Mouse (Mus musculus): ENCODE measurements around the gene Galnt13. TPM values are rescaled to one million over a fixed set of nuclear protein-coding genes. Genes with fewer than 3 reads are reported as not detected.

Galnt13 gene
- 0.28 and 0.68 TPM in 2 replicates for polyA plus RNA-seq (2015; fragmentation: Nextera tagmentation; extraction: Ambion mirVana)

- H3K9ac ChIP-seq = no peak within 1 kb of the TSS
- WGBS = under 1% methylated on average over 64 of the region's 81 CpGs
- no peaks in the 10 kb centered on the region for H3K9me3 ChIP-seq
- peak within 1 kb of the TSS; percentile 85 for H3K4me2 ChIP-seq (replicated peaks)
- peaks cover 31% of the 10 kb centered on the region for H3K27me3 ChIP-seq (replicated peaks)
- no peaks in the 10 kb centered on the region for H3K36me3 ChIP-seq
- 0 out of 2 replicates have a peak, but pooled peaks cover 8% of the 10 kb centered on the region for H3K4me1 ChIP-seq (replicated peaks)
- no peak within 1 kb of the TSS for H3K27ac ChIP-seq
- ATAC-seq = peak; percentile 87
- H3K4me3 ChIP-seq (replicated peaks) = peak within 1 kb of the TSS; percentile 43
These were observed at the start of gene Galnt13 for GRCm38 (mm10) chr2:54435937-54436735. TSS of gene Galnt13 (plus strand) at chr2:54436317.

DNA sequence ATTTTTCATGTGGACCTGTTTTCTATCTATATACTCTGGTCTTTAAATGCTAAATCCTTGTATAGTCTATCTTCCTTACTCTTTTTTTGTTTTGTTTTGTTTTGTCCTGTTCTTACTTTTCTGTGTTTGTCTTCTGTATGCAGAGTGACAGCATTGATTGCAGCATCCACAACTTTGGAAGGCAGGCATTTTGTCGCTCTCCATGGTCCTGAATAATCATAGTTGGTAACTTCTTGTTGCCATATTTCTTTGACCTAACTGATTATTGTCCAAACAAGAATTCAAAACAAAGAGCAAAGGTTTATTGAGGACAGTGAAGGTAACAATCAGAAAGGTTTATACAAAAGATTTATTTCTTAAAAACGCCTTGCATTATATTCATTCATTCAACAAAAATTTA, 5.1 kb upstream of the Galnt13 start:
- H3K9ac ChIP-seq = no peak overlapping the region
- H3K4me3 ChIP-seq (replicated peaks) = no peak overlapping the region
- peaks cover 8% of the 10 kb centered on the region for H3K27me3 ChIP-seq (replicated peaks)
- 0 out of 2 replicates have a peak, but pooled peaks cover under 1% of the 10 kb centered on the region for H3K4me1 ChIP-seq (replicated peaks)
- no peak overlapping the region for H3K4me2 ChIP-seq (replicated peaks)
- H3K27ac ChIP-seq = no peak overlapping the region
- H3K9me3 ChIP-seq = no peaks in the 10 kb centered on the region
- WGBS = 41% methylated on average over 2 of the region's 2 CpGs
- ATAC-seq = no peak
- H3K36me3 ChIP-seq = no peaks in the 10 kb centered on the region

DNA sequence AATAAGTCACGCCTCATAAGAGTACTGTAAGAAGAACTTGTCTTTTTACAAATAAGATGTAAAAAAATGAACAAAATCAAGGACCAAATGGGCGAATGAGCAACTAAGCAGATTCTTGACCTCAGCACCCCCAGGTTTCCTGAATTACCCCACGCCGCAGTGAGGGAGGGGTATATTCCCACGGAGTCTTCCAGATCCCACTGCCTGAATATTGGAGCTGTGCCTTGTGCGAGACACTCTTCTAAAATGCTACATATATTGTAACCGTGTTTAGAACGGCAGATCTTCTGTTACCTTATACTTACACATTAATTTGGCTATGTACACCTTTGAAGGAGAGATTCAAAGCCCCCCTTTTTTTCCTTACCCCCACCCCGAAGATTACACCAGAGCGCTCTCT, 737 bp upstream of the Galnt13 start:
- 48% methylated on average over 10 of the region's 10 CpGs for WGBS
- H3K36me3 ChIP-seq = no peaks in the 10 kb centered on the region
- peak overlapping the region; percentile 85; the same call in 1 of the 2 replicates for H3K4me2 ChIP-seq (replicated peaks)
- no peak overlapping the region for H3K27ac ChIP-seq
- no peaks in the 10 kb centered on the region for H3K9me3 ChIP-seq
- ATAC-seq = no peak
- H3K4me3 ChIP-seq (replicated peaks) = no peak overlapping the region
- peaks cover 31% of the 10 kb centered on the region for H3K27me3 ChIP-seq (replicated peaks)
- H3K9ac ChIP-seq = no peak overlapping the region
- 0 out of 2 replicates have a peak, but pooled peaks cover 8% of the 10 kb centered on the region for H3K4me1 ChIP-seq (replicated peaks)

- ATAC-seq = peak; percentile 28
- Histone ChIP-seq H3K27me3 (replicated peaks) (peaks cover 31% of the 10 kb centered on the region), H3K4me1 (replicated peaks) (0 out of 2 replicates have a peak, but pooled peaks cover 8% of the 10 kb centered on the region), H3K4me3 (replicated peaks) (peak overlapping the region; percentile 43), H3K4me2 (replicated peaks) (peak overlapping the region; percentile 85), H3K9ac (no peak overlapping the region), H3K36me3 (no peaks in the 10 kb centered on the region), H3K27ac (no peak overlapping the region), H3K9me3 (no peaks in the 10 kb centered on the region)
- under 1% methylated on average over 32 of the region's 42 CpGs for WGBS
These were observed 801 bp downstream of the Galnt13 start for GRCm38 (mm10) chr2:54436736-54437500.

GRCm38 (mm10) chr2:54437501-54437830, 1.3 kb downstream of the Galnt13 start:
- WGBS = 8% methylated on average over 9 of the region's 9 CpGs
- Histone ChIP-seq H3K4me1 (replicated peaks) (0 out of 2 replicates have a peak, but pooled peaks cover 8% of the 10 kb centered on the region), H3K4me3 (replicated peaks) (peak overlapping the region; percentile 43; the same call in 1 of the 2 replicates), H3K27me3 (replicated peaks) (peaks cover 31% of the 10 kb centered on the region), H3K4me2 (replicated peaks) (peak overlapping the region; percentile 85), H3K9ac (no peak overlapping the region), H3K27ac (no peak overlapping the region), H3K9me3 (no peaks in the 10 kb centered on the region), H3K36me3 (no peaks in the 10 kb centered on the region)
- no peak for ATAC-seq

DNA sequence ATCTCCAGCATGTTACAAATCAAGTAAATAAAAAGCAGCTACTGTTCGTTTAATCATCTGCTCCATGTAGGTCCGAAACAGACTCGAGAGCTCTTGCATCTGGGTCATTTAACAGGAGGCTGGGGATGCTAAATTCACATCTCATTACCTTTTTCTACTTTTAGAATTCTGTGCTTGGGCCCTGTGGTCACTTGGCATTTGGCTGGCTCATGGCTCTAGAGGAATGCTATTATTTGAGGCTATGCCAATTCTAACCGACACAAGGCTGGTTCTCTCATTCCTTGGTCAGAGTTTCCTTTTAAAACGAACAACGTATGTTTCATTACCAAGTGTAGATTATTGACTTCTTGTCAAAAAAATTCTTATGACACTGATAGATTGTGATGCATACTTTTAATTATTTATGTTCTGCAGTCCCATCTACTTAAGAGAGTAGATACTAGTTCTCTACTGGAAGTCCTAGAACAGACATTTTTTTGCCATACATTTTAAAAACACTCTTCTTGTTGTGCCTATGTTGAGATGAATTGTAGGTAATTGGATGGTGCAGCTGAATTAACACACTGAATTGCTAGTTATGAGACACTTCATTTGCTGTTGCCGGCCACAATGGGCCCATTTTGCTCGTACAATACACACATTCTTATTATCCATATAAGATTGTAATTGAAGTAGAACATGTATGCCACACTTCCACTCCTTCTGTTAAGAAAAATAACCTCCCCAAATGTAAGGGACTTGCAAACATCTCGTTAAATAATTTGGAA, 6.8 kb downstream of the Galnt13 start:
- H3K4me1 ChIP-seq (replicated peaks) = no peaks in the 10 kb centered on the region
- H3K27me3 ChIP-seq (replicated peaks) = peaks cover 4% of the 10 kb centered on the region
- no peak overlapping the region for H3K27ac ChIP-seq
- ATAC-seq = no peak
- WGBS = 79% methylated on average over 9 of the region's 9 CpGs
- H3K4me2 ChIP-seq (replicated peaks) = no peak overlapping the region
- no peaks in the 10 kb centered on the region for H3K9me3 ChIP-seq
- no peaks in the 10 kb centered on the region for H3K36me3 ChIP-seq
- no peak overlapping the region for H3K9ac ChIP-seq
- H3K4me3 ChIP-seq (replicated peaks) = no peak overlapping the region

DNA sequence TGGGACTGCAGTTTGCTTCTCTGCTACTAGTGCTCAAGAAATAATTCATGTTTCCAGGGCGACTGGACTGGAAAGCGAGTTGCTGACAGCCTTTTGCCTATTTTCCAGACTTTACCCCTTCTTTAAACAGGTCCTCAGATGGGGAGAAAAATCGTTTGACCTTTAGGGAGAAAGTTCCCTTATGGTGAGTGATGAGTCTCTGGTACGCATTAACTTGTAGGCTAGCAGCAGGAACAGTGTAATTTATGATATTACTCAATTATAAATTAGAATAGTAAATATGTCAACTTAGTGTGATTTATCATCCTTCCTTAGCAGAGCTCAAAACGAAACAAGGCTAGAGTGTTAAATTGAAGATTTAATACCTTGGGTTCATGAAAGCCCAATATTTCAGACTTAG, 47.3 kb downstream of the Galnt13 start:
- Histone ChIP-seq H3K27ac (no peak overlapping the region), H3K9ac (no peak overlapping the region), H3K36me3 (no peaks in the 10 kb centered on the region), H3K4me1 (replicated peaks) (no peaks in the 10 kb centered on the region), H3K4me2 (replicated peaks) (no peak overlapping the region), H3K27me3 (replicated peaks) (no peaks in the 10 kb centered on the region), H3K9me3 (no peaks in the 10 kb centered on the region), H3K4me3 (replicated peaks) (no peak overlapping the region)
- 28% methylated on average over 5 of the region's 5 CpGs for WGBS
- ATAC-seq = no peak

DNA sequence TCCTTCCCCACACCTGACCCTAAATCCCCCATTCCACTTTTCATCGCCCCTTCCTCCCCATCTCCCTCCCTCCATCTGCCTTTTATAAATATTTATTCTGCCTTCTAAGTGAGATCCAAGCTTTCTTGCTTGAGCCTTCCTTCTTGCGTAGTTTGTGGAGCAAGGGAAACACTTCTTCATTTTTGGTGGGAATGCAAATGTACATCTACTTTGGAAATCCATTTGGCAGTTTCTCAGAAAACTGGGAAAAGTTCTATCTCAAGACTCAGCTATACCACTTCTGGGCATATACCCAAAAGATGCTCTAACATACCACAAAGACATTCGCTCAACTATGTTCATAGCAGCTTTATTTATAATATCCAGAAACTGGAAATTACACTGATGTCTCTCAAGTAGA, 86.9 kb downstream of the Galnt13 start:
- no peak overlapping the region for H3K27ac ChIP-seq
- no peaks in the 10 kb centered on the region for H3K9me3 ChIP-seq
- H3K36me3 ChIP-seq = no peaks in the 10 kb centered on the region
- H3K4me2 ChIP-seq (replicated peaks) = no peak overlapping the region
- ATAC-seq = no peak
- no peak overlapping the region for H3K4me3 ChIP-seq (replicated peaks)
- H3K27me3 ChIP-seq (replicated peaks) = no peaks in the 10 kb centered on the region
- H3K4me1 ChIP-seq (replicated peaks) = no peaks in the 10 kb centered on the region
- WGBS = 69% methylated on average over 3 of the region's 3 CpGs
- H3K9ac ChIP-seq = no peak overlapping the region

GRCm38 (mm10) chr2:54527073-54527472, 91.0 kb downstream of the Galnt13 start:
- Histone ChIP-seq H3K4me3 (replicated peaks) (no peak overlapping the region), H3K9ac (no peak overlapping the region), H3K27me3 (replicated peaks) (no peaks in the 10 kb centered on the region), H3K4me2 (replicated peaks) (no peak overlapping the region), H3K27ac (no peak overlapping the region), H3K9me3 (no peaks in the 10 kb centered on the region), H3K36me3 (no peaks in the 10 kb centered on the region), H3K4me1 (replicated peaks) (no peaks in the 10 kb centered on the region)
- WGBS = 70% methylated on average over 3 of the region's 3 CpGs
- no peak for ATAC-seq

DNA sequence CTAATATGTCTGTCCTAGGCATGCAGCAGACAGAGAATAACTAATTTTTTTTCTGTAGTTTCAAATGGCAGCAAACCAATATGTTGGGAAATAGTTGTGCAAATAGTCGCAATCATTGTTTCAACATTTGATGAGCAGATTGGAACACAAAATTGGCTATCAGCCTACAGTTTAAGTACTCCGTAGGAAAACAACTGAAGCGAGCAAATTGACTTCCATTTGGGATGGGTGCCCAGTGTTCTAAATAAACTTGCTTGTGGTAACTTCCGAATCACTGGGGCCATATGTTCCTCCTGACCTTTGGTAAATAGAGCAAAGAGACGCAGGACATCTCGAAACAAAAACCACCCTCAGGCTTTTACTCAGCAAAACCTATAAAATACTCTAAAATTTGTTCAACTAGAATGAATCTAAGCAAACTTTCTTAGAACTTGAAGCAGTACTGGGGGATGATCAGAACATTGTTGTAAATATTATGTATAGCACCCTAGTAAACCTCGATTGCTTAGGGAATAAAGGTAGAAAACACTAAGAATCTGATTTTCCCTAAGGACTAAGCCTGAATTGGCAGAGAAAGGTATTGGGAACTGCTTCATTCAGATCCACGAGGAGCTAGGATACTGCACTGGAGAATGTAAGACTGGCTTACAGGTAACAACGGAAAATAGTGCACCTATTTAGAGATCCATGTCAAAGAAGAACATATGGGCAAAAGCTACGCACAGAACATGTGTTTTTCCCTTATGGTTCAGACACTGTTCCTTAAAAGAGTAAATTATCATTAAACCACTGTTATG, 122.4 kb downstream of the Galnt13 start:
- Histone ChIP-seq H3K9me3 (no peaks in the 10 kb centered on the region), H3K27me3 (replicated peaks) (no peaks in the 10 kb centered on the region), H3K36me3 (no peaks in the 10 kb centered on the region), H3K4me1 (replicated peaks) (no peaks in the 10 kb centered on the region), H3K9ac (no peak overlapping the region), H3K27ac (no peak overlapping the region), H3K4me3 (replicated peaks) (no peak overlapping the region), H3K4me2 (replicated peaks) (no peak overlapping the region)
- 83% methylated on average over 10 of the region's 10 CpGs for WGBS
- ATAC-seq = no peak

DNA sequence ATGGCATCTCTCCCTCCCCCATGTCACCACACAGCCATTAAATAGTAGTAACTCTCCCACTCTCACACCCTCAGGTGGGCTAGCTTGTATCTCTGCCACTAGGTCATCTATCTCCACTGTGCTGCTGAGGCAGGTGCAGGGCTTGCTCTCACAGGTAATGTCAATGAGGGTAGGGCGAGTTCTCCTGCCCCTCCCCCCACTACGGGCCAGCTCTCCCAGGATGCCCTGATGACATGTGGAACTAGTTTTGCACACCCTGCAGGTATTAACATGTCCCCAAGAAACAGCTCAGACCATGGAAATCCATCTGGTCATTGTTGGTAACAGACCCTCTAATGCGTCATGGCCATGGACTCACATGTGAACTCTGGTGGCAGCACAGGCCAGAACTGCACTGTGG, 129.0 kb downstream of the Galnt13 start:
- no peak for ATAC-seq
- WGBS = 79% methylated on average over 3 of the region's 3 CpGs
- H3K27me3 ChIP-seq (replicated peaks) = no peaks in the 10 kb centered on the region
- no peak overlapping the region for H3K9ac ChIP-seq
- no peaks in the 10 kb centered on the region for H3K9me3 ChIP-seq
- no peak overlapping the region for H3K4me3 ChIP-seq (replicated peaks)
- H3K4me2 ChIP-seq (replicated peaks) = no peak overlapping the region
- H3K4me1 ChIP-seq (replicated peaks) = no peaks in the 10 kb centered on the region
- H3K27ac ChIP-seq = no peak overlapping the region
- H3K36me3 ChIP-seq = no peaks in the 10 kb centered on the region

Measured in intestine, embryonic 15.5 days (tissue).